Mouse (Mus musculus) adipocyte (in vitro differentiated cells): Measurements from ENCODE around the gene Stx12.

Source experiments
- DNase-seq: peaks from one replicate; pipeline ENCODE4 v3.0.0-alpha.2; 2016; ENCODE audit warnings: low spot score

Stx12 gene

GRCm38 (mm10) chr4:132864856-132865255 is 19.5 kb downstream of the Stx12 start:
- DNase-seq = no peak

- DNase-seq = no peak
Observed at GRCm38 (mm10) chr4:132863012-132863411, 21.3 kb downstream of the Stx12 start.

- no peak for DNase-seq
Observed at GRCm38 (mm10) chr4:132860880-132861279, 23.4 kb downstream of the Stx12 start.

- no peak for DNase-seq
Observed at GRCm38 (mm10) chr4:132843705-132844071, 40.6 kb downstream of the Stx12 start.

GRCm38 (mm10) chr4:132842970-132843704 is 41.2 kb downstream of the Stx12 start, which contains the start of gene Ppp1r8:
Gene Ppp1r8, minus strand, starts transcription at chr4:132843169.
- peak; percentile 84 for DNase-seq

- DNase-seq = peak; percentile 5
Observed at GRCm38 (mm10) chr4:132842281-132842906, 41.9 kb downstream of the Stx12 start.

- no peak for DNase-seq
Observed at GRCm38 (mm10) chr4:132841493-132841892, 42.8 kb downstream of the Stx12 start.

- peak; percentile 76 for DNase-seq
Observed at GRCm38 (mm10) chr4:132823614-132824366, 60.5 kb downstream of the Stx12 start.

- no peak for DNase-seq
Observed at GRCm38 (mm10) chr4:132818442-132818841, 65.9 kb downstream of the Stx12 start.

- DNase-seq = no peak
Observed at GRCm38 (mm10) chr4:132816855-132817254, 67.5 kb downstream of the Stx12 start.

GRCm38 (mm10) chr4:132816404-132816803 is 67.9 kb downstream of the Stx12 start:
- no peak for DNase-seq

GRCm38 (mm10) chr4:132809621-132810020 is 74.7 kb downstream of the Stx12 start:
- no peak for DNase-seq

GRCm38 (mm10) chr4:132807771-132808641 is 76.3 kb downstream of the Stx12 start:
- peak; percentile 58 for DNase-seq

GRCm38 (mm10) chr4:132806620-132807191 is 77.6 kb downstream of the Stx12 start:
- no peak for DNase-seq

GRCm38 (mm10) chr4:132805599-132806197 is 78.6 kb downstream of the Stx12 start:
- no peak for DNase-seq

- no peak for DNase-seq
Observed at GRCm38 (mm10) chr4:132805146-132805545, 79.2 kb downstream of the Stx12 start.

GRCm38 (mm10) chr4:132804331-132804730 is 80.0 kb downstream of the Stx12 start:
- DNase-seq = no peak

- DNase-seq = no peak
Observed at GRCm38 (mm10) chr4:132803876-132804275, 80.4 kb downstream of the Stx12 start.
